Mouse (Mus musculus) lung, postnatal 0 days (tissue): ENCODE results near the gene Slc12a8.

Experiments
- CTCF ChIP-seq: IDR thresholded peaks from 2 replicates; pipeline ENCODE4 v1.5.1; 2016; ENCODE audit warnings: antibody characterized with exemption, mild to moderate bottlenecking
- EP300 ChIP-seq: IDR thresholded peaks from 2 replicates; pipeline ENCODE4 v1.6.1; 2016; ENCODE audit warnings: antibody characterized with exemption, mild to moderate bottlenecking, control low read depth

GRCm38 (mm10) chr16:33595235-33595769, 78.2 kb downstream of the Slc12a8 start:
- TF ChIP-seq CTCF (no peak), EP300 (no peak)
